Mouse (Mus musculus): ENCODE data around the gene Gm49450.
A peak's percentile ranks its signal among the peaks of the same experiment; 100 is the strongest.
"Not testable (repeated sequence)": the region's sequence is repeated elsewhere in the genome, so short reads cannot be mapped to it uniquely, and the experiment has no call there.

Gm49450 gene

DNA sequence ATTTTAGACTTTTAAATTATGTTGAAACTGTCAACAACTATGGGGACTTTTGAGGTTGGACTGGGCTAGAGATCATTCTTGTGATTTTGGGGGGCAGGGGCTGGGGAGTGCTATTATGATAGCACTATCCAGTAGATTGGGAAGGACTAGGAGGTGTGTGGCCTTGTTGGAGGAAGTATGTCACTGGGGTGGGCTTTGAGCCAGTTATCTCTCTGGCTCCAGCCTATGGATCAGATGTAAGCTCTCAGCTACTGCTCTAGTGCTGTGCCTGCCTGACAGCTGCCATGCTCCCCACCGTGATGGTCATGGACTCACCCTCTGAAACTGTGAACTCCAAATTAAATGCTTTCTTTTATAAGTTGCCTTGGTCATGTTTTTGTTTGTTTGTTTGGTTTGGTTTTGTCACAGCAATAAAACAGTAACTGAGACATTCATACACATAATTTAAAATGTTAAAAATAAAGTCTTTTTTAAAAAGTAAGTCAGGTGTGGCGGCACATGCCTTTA is 30.3 kb downstream of the Gm49450 start:
- no peak for DNase-seq (ENCODE audit: low spot score)

DNA sequence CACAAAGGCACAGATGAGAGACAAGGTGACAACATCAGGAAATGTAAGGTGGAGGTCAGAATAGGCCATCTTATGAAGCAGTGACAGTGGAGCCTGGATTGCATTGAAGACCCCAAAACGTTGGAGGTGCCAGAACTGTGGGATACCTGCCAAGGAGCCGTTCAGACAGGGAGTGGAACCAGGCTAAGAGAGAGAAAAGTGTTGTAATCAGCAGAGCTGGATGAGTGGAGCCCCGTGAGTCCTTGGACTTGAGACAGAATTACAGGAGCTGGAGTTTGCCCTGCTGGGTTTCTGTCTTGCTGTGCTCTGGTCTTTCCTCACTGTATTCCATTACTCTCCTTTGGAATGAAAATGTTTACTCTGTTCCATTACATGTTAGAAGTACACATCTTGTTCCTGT is 30.8 kb downstream of the Gm49450 start:
- DNase-seq (ENCODE audit: low spot score), result no peak

DNA sequence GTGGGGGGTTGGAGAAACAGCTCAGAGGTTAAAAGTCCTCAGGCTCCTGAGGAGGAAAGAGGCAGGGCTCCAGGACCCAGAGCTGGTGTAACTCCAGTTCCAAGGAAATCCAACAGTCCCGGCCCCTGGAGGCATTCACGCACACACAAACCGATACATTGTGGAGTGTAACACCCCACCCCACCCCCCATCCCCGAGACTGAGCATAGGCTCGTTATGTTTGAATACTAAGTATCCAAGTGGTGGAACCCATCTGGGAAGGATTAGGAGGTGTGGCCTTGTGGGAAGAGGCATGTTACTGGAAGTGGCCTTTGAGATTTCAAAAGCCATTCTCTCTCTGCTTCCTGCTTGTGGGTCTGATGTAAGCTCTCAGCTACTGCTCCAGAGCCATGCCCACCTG is 31.8 kb downstream of the Gm49450 start:
- DNase-seq (ENCODE audit: low spot score), result no peak

DNA sequence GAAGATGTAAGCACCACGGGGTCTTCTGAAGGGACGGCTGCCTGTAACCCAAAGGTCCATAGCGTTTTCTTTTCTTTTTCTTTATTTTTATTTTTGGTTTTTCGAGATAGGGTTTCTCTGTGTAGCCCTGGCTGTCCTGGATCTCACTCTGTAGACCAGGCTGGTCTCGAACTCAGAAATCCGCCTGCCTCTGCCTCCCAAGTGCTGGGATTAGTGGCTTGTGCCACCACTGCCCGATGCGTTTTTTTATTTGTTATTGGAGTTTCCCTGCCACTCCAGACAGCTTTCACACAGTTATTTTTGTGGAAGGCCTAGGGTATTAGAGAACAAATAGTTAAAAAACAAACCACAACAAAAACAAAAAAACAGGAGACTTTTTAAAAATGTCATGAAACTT is 34.9 kb downstream of the Gm49450 start:
- DNase-seq (ENCODE audit: low spot score), result not testable (repeated sequence)

DNA sequence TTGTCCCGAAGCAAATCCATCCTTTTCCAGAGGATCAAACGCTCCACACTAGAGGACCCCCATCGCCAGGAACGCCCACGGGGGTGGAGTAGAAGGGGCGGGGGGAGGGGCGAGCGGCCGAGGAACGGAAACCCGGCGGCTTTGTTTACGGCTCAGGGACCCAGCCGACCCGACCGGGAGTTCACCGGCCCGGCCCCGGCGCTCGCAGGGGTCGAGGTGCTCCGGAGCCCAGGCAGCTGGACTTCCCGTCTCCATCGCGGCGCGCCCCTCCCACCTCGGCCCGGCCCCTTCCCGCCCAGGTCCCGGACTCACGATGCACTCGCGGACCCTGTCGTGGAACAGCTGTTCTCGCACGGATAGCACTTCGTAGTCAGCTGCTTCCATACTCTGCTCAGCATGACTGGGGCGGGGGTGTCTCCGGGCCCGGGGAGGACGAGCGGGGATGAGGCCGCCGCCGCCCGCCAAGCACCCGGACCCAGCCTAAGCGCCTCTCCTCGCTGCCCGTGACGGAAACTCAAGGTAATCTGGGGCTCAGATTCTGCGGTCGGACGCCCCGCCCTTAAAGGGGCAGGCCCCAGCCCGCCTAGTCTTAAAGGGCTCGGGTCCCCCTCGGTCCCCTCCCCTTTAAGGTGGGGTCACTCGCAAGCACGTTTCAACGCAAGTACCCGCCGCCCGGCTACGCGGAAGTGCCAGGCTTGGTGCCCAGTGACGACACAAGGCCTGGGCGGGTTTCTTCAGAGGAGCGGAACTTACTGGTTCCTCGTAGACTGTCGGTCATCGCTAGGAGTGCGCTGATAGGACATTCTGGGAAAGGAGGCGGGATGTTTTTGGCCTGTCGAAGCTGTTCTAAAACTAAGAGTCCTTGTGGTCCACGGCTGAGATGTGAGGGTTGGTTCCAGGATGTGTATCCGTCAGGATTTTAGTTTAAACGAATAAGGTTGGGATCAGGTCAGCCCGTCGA is 35.5 kb downstream of the Gm49450 start, which contains the start of gene Lmbr1l:
Gene Lmbr1l, minus strand, starts transcription at position 694 of the 961 bp plus-strand sequence.
- DNase-seq (ENCODE audit: low spot score), result peak; percentile 100

DNA sequence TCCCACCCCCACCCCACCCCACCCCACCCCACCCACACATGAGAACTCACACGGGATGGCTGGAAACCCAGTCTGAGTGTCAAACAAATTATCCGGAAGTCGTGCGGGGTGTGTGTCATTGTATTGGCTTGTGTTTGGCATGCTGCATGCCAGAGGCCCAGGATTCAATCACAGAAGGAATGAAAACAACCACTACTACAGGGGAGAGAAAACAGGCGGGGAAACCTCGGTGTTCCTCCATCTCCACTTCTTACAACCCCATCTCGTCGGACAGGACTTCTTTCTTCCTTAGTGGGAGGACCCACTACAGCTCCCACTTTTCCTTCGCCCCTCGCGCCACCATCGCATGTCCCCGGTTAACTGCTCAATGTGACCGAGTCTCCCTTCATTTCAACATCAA is 36.3 kb downstream of the Gm49450 start:
- DNase-seq (ENCODE audit: low spot score), result no peak

DNA sequence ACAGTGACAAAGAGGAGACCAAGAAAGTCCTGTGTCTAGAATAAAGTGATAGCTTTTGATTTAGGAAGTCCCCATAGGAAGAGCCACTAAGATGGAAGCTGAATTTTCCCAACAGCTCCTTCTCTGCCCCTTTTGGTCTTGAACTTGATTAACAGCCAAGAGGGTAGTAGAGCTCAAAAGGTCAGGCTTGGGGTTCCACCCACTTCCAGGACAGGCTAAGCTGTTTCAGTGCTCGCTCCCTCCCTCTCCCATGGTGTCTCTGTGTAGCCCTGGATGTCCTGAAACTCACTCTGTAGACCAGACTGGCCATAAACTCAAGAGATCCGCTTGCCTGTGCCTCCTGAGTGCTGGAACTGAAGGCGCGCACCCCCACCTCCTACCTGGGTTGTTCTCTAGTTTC is 37.3 kb downstream of the Gm49450 start:
- no peak for DNase-seq (ENCODE audit: low spot score)

DNA sequence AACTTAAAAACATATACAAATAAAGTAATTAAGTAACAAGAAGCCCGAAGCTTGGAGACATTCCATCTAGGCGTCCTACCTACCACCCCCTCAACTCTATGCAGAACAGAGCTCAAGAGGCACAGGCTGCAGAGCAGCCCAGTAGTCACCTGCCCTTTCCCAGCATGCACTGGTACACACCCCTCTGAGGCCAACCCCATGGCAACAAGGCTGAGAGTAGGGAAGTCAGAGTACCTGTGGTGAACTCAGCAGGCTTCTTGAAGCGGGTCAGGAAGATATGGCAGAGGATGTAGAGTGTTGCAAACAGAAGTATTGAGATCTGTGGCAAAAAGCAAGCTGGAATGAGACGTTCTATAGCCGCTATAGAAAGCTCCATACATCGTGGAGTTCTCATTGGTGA is 38.4 kb downstream of the Gm49450 start:
- DNase-seq (ENCODE audit: low spot score), result no peak

DNA sequence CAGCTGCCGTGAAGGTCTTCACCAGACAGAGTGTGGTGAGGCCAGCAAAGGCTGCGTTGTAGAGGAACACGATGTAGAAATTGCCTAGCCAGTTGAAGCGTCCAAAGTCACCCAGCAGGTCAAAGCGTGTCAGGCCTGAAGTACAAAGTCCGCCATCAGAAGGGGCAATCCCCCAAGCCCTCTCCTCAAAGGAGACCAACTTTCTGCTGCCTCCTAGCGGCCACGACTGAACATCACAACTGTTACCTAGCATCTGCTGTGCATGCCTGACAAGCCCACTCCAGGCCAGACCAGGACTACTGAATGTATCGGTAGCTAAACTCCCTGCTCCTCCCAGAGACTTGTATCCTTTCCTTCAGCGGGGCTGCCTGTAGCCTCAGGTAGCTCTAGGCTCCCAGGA is 48.7 kb downstream of the Gm49450 start:
- no peak for DNase-seq (ENCODE audit: low spot score)

DNA sequence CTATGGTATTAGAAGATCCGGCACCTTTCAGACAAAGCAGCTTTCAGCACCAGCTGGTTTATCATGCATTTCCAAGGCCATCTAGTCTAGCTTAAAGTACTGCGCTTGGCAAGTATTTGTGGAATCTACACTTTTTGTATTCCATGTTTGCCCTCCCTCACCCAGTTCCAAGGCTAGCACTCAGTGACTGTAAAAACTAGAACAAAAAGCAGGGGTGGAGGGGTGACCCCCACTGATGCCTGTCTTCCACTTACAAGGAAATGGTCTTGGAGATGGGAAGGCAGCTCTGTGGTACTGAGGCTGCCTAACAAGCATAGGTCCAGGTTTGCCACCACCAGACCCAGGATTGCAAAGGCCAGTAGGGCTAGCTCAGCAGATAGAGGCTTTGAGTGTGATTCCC is 50.8 kb downstream of the Gm49450 start:
- no peak for DNase-seq (ENCODE audit: low spot score)

DNA sequence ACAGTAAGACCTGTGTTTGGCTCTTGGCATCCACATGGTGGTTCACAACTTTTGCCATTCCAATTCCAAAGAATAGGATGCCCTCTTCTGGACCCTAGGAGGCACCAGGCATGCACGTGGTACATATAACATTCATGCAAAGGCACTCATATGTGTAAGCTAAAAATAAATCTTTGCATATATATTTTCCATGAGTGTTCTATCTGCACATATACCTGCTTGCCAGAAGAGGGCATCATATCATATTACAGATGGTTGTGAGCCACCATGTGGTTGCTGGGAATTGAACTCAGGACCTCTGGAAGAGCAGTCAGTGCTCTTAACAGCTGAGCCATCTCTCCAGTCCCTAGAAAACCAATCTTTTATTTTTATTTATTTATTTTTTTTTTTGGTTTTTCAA is 51.8 kb downstream of the Gm49450 start:
- no peak for DNase-seq (ENCODE audit: low spot score)

DNA sequence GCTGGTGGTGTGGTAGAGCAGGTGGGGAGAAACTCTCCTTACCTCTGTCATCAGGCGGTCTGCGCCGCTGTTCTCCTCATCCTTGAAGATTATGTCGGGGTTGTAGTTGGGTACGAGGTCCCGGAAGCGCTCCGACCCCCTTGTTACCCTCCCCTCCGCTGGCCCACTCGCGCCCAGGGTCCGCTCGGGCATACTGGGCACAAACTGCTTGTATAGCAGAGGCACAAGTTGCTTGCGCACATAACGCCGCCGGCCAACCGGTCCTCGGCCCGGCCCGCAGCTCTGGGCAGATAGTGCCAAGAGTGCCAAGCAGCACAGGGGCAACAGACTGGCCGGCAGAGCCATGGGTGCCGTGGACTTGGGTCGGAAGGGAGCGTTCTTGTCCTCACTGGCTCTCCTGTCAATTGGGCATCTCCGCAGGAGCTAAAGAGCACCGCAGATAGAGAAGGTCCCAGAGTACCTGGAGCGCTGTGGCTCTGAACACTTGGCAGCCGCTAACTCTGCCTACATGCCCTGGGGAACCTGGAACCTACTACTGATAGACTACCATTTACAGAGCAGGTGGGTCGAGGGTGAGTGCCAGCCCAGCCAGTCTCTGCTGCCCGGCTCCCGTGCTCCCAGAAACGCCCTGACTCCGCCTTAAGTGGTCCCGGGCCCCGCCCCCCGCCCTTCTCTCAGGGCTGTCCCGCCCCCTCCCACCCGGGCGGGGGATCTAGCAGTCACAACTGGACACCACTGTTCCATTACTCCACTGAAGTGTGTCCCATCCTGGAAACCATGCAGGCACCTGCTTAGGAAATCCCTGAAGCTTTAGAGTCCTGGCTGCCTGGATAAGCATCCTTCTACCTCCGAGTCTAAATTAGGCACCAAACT is 55.2 kb downstream of the Gm49450 start, which contains the start of gene Dhh:
Gene Dhh, minus strand, starts transcription at position 613 of the 873 bp plus-strand sequence.
- DNase-seq (ENCODE audit: low spot score), result peak; percentile 40

DNA sequence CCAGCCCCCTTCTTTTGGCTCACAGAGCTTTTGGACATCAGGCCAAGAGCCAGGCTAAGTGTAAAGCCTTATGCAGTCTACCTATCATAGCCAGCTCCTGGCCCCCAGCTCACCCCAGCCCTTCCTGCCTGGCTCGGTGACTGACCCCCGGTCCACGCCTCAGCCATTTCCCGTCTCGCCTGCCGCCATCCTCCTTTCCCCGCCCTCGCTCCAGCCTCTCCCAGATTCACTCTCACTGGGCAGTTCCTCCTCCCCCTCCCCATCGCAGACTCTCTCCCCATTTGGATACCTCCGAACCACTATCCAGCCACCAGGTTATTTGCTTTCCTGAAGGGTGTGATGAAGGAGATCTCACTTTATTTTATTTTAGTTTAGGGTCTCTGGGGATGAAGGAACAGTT is 55.9 kb downstream of the Gm49450 start:
- DNase-seq (ENCODE audit: low spot score), result peak; percentile 30

DNA sequence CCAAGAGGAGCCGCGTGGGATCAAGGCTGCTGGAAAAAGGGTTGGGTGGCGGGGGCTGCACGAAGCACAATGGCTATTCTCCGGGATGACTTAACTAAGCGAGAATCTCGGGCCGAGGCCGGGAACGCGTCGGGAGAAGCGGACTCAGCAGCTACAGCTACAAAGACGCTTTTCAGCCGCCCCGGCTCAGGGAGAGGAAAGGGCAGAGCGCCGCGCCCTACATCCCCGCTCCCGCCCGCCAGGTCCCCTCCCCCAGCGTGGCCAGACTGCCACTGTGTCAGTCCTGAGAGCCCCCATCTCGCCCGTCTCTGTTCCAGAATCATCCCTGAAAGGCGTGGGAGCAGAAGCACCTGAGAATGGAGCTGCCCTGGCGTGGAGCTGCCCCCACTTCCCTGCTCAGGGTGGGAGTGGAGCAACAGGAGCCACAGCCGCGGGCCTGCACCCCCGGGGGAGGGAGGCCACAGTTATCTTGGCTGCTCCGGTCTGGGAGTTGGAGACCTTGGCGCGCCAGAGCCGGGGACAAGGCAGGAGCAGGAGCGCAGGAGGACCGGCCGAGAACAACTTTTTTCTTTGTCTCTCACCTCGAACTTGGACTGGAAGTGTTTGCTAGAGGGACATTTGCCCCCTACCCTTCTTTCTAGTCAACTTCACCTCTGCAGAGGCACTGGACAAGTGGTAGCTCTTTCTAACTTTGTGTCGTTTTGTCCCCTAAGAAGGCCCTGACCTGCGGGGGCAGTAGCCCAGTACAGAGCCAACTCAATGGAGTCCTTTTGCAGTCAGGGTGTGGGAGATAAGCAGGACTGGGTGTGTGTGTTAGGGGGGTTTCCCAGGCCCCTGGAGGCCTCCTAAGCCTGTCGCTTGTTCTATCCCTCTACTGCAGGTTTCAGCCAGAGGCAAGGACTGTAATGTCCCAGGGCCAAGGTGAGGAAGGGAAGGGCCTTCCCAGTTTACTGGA is 57.4 kb downstream of the Gm49450 start:
- DNase-seq (ENCODE audit: low spot score), result peak; percentile 80

DNA sequence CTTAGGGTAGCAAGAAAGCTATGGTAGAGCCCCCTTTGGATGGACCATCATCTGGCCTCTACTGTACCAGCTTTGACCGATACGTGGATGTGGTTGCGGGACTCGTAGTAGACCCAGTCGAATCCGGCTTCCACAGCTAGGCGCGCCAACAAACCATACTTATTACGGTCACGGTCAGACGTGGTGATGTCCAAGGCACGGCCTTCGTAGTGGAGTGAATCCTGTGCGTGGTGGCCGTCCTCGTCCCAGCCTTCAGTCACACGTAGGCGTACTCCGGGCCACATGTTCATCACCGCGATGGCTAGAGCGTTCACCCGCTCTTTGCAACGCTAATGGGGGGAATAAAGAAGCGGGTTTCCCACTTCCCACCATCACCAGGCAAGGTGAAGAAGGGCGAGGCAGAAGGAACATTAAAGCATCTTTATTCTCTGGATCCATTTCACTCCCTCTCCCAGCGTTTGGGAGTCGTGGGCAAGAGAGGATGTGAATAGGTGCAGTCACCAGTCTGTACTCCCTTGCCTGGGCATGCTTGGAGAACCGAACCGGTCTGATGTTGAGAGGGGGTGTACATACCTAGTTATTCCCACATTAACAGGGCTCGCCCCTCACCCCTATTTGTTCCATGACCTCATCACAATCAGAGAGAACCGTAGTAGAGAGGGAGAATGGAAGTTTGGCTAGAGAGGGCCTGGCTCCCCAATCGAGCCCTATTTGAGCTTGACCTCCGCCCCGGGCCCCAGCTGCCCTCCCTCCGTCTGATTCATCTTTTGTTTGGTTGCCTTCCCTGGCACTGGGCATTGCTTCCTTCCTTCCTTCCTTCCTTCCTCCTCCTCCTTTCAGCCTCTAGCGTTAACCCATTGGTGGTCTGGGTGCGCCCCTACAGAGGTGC is 58.4 kb downstream of the Gm49450 start:
- DNase-seq (ENCODE audit: low spot score), result no peak

DNA sequence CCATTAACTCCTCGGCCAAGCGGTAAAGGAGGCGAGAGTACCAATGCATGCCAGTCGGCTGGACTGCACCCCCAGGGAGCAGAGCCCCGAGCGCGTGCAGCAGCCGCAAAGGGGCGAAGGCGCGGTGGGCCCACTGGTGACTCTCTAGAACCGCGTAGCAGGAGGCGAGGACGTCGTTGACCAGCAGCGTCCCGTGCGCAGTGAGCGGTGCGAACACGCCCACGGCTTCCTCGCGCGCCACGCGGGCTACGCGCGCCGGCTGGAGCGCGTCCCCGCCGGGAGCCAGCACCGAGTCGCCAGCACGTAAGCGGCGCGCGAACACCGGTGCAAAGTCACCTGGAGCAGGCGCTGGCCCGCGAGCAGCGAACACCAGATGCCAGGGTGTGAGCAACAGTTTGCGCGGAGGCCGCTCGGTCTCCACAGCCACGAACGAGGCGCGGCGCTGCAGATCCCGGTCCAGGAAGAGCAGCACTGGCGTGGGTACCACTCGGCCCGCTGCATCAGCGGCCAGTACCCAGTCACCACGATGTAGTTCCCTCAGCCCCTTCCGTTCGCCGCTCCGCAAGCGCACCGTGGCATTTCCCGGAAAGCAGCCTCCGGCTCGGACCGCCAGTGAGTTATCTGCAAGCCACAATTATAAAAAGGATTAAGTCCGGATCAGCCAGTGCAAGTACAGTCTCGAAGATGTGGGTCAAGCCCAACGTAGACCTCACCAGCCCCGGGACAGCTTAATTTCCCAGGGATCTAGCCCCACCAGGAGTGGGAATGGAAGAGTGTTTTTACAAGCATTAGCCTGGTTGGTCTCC is 59.2 kb downstream of the Gm49450 start, which contains the start of gene Rhebl1:
Gene Rhebl1, minus strand, starts transcription at position 601 of the 806 bp plus-strand sequence.
- DNase-seq (ENCODE audit: low spot score), result no peak

DNA sequence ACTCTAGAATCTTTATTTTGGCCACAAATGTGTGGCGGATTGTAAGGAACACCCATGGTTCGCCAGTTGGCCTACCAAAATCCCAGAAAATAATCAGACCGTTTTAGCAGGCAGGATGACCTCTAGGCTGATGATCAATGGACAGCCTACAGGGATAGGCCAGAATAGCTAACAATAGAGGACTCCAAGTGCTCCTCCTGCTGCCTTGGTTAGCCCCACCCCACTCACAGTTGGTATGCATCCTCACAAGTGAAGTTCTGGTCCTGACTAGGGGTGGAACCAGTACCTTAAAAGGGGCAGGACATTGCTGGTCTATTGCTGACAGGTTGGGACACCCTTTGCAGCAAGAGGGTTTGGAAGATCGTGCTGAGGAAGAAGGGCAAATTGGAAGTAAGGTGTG is 60.3 kb downstream of the Gm49450 start:
- DNase-seq (ENCODE audit: low spot score), result no peak

DNA sequence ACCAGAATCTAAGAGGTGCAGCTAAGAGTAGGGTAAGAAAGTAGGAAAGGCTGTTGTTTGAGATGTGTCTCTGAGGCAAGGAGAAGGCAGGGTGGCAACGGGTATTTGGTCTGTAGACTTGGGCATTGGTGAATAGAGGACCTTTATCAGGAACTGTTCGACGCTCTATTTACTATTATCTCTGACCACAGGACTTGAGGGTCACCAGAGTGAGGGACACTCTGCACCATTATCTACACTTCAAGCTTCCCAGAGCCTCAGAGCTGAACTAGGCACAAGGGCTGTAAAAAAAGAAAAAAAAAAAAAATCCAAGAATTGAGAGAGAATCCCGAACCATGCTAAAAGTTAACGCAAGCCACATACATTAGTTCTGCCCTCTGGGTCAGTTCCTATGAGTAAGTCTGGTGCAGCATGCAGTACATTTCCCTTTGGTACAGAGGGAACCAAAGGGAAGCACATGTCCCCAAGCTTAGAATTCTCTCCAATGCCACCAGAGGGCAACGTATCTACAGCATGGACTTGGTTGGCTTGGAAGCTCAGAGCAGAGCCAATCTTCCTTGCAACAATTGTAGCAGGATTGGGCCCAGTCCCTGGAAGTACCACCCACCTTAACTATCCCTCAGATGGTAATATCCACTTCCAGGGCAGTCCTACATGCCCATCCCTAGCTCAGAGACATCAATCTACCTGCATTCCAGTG is 61.3 kb downstream of the Gm49450 start:
- DNase-seq (ENCODE audit: low spot score), result peak; percentile 59
